Mouse (Mus musculus) ovary, postnatal 36 days (tissue): ENCODE results near the gene Gm47959.

Source experiments
- DNase-seq: peaks from one replicate; pipeline ENCODE4 v3.0.0; 2022; ENCODE audit warnings: low spot score, mixed read lengths

The Gm47959 gene

DNA sequence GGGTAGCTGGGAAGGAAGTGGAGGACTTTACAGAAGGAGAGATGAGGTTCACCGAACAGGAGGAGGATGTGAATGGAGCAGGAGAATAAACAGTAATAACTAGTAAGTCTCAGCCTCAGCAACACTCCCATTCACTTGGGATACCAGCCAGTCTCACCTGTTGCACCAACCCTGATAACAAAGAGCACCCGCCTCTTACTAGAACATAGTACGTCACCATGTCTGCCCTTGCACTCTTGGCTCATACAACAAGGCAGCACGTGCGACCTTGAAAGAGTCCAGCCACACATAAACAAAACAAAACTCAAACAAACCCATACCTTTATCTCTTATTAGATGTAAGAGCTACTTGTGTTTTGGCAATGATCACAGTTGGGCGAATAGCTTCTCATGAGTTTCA, 32.2 kb downstream of the Gm47959 start:
- no peak for DNase-seq

DNA sequence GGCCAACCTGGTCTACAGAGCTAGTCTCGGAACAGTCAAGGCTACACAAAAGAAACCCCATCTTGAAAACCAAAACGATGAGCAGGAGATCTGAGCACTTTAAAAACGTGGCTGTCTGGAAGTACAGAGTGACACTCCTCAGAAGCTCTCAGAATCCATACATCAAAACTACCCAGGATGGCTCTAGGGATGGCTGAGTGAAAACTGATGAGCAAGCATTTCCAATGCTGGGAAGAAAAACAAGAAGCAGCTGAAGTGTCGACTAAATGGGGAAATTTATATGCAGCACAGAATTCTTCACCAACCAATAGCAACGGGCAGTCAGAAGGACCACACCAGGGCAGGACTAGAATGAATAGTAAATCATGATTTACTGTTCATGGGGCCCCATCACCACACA, 34.2 kb downstream of the Gm47959 start:
- DNase-seq, result no peak

GRCm38 (mm10) chr1:83036892-83037667, 36.7 kb downstream of the Gm47959 start:
- no peak for DNase-seq

DNA sequence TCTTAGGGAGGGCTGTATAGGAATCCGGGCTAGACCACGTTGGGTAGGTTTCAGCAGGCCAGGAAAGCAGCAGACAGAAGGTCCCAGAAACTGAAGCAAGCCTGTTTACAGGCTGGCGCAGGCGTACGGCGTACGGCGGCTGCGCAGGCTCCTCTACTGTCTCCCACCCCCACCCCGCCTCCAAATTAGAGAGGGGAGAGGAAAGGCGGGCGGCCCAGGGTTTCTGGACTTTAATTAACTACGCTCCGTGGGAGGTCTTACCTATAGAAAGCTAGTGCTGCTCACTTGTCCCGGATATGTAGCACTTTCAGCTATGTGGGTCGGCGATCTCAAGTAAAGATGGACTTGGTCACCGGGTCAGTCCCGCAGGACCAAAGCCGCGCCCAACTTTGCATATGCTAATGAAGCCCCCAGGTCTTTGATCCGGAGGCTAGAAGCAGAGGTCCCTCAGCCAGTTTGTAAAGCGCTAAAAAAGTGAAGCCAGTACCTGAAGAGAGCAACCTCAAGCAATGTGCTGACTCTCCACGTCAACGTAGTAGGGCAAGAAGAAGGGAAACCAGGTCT, 37.8 kb downstream of the Gm47959 start, which contains the start of gene Slc19a3:
Gene Slc19a3, minus strand, starts transcription at position 340 of the 564 bp plus-strand sequence.
- DNase-seq, result peak; percentile 48

- DNase-seq, result no peak
Observed at GRCm38 (mm10) chr1:83039080-83039479, 38.7 kb downstream of the Gm47959 start.

- DNase-seq, result no peak
Observed at GRCm38 (mm10) chr1:83042380-83042779, 42.0 kb downstream of the Gm47959 start, which contains the start of gene Krtap28-10. Gene Krtap28-10, minus strand, starts transcription at chr1:83042480.

GRCm38 (mm10) chr1:83044882-83045427, 44.6 kb downstream of the Gm47959 start, which contains the start of gene Gm47969:
Gene Gm47969, plus strand, starts transcription at chr1:83044932.
- DNase-seq, result no peak
